Mouse (Mus musculus): ENCODE results near the gene Igfbp4. TPM values are rescaled to one million over a fixed set of nuclear protein-coding genes. Genes with fewer than 3 reads are reported as not detected.
A peak's percentile ranks its signal among the peaks of the same experiment; 100 is the strongest.

The Igfbp4 gene
- polyA plus RNA-seq, 1 experiment from 2014 or later, result 168 TPM

- Histone ChIP-seq H3K36me3 (peaks cover 13% of the 10 kb centered on the region; the same call in 1 of the 2 replicates), H3K27me3 (peaks cover 60% of the 10 kb centered on the region), H3K27ac (peak overlapping the region; percentile 78), H3K9me3 (replicated peaks) (no peaks in the 10 kb centered on the region), H3K4me3 (replicated peaks) (peak overlapping the region; percentile 65), H3K4me1 (replicated peaks) (peaks cover 62% of the 10 kb centered on the region), H3K9ac (peak overlapping the region; percentile 73), H3K4me2 (peak overlapping the region; percentile 63)
- DNase-seq (no peak), ATAC-seq (ENCODE audit: low read depth) (no peak)
- WGBS (ENCODE audit: insufficient replicate concordance), result 3% methylated on average over 12 of the region's 12 CpGs
These were observed 1.9 kb downstream of the Igfbp4 start for GRCm38 (mm10) chr11:99042834-99043431.

- peaks cover 18% of the 10 kb centered on the region for H3K36me3 ChIP-seq
- peaks cover 55% of the 10 kb centered on the region for H3K27me3 ChIP-seq
- peak overlapping the region; percentile 51; the same call in 1 of the 2 replicates for H3K27ac ChIP-seq
- 57% methylated on average over 6 of the region's 6 CpGs for WGBS (ENCODE audit: insufficient replicate concordance)
- H3K4me1 ChIP-seq (replicated peaks), result peaks cover 62% of the 10 kb centered on the region
- no peaks in the 10 kb centered on the region for H3K9me3 ChIP-seq (replicated peaks)
- H3K4me3 ChIP-seq (replicated peaks), result peak overlapping the region; percentile 21; the same call in 1 of the 2 replicates
- H3K9ac ChIP-seq, result no peak overlapping the region
- H3K4me2 ChIP-seq, result peak overlapping the region; percentile 45
- no peak for DNase-seq
- no peak for ATAC-seq (ENCODE audit: low read depth)
These were observed 2.6 kb downstream of the Igfbp4 start for GRCm38 (mm10) chr11:99043632-99044031.

DNA sequence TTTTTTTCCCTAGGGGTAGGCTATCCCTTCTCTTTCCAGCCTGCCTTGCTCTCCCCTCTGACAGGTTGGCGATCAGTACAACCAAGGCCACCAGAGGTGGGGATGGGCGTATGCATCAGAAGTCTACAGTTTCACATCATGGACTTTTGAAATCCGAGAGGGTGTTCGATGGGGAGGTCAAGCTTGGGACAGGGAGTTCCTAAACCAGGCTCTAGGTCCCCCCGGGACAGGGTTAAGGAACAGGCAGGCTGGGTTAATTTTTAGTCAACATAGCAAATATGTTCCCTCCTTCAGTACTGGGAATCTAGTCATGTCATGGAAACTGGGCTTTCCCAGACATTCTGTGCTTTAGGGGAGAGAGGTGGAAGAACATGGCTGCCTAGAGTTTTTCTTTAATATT is 3.3 kb downstream of the Igfbp4 start:
- Histone ChIP-seq H3K36me3 (peaks cover 25% of the 10 kb centered on the region), H3K9me3 (replicated peaks) (no peaks in the 10 kb centered on the region), H3K27ac (peak overlapping the region; percentile 78), H3K4me2 (peak overlapping the region; percentile 45), H3K27me3 (peaks cover 48% of the 10 kb centered on the region), H3K4me1 (replicated peaks) (peaks cover 62% of the 10 kb centered on the region), H3K4me3 (replicated peaks) (peak overlapping the region; percentile 21; the same call in 1 of the 2 replicates), H3K9ac (no peak overlapping the region)
- WGBS (ENCODE audit: insufficient replicate concordance), result 64% methylated on average over 5 of the region's 5 CpGs
- DNase-seq (no peak), ATAC-seq (ENCODE audit: low read depth) (peak; percentile 52)

DNA sequence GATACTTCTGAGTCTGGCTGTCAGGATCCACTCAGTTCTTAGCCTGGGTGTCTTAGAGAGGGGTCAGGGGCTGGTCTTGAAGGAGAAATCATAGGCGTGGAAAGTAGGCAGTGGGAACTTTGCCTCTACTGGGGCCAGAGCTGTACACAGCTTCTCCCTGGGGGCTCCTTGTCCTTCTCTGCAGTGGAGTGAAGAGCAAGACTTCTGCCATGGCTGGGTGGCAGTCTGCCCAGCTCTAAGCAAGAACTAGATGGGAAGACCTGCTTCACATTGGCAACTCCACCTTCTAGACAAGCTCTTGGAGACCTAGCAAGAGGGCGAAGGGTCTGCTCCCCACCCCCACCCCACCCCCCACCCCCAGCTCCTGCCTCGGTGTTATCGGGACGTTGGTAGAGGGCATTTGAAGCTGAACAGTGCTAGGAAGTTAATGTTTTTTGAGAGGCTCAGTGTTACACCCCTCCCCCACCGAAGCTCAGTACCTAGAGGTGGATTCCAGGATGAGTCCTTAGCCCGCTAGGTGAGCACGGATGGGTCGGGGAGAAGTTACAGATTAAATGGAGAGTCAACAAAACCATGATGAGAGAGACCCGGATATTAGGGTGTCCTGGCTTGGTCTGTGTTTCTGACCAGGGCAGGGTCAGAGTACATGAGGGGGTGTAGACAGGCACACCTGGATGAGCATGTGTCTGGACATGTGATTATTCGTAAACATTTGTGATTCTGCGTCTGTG is 4.3 kb downstream of the Igfbp4 start:
- Histone ChIP-seq H3K4me1 (replicated peaks) (peaks cover 57% of the 10 kb centered on the region), H3K27ac (peak overlapping the region; percentile 78), H3K4me3 (replicated peaks) (no peak overlapping the region), H3K9ac (no peak overlapping the region; the same call in 1 of the 2 replicates), H3K36me3 (peaks cover 33% of the 10 kb centered on the region), H3K27me3 (peaks cover 38% of the 10 kb centered on the region), H3K9me3 (replicated peaks) (no peaks in the 10 kb centered on the region), H3K4me2 (peak overlapping the region; percentile 43)
- ATAC-seq (ENCODE audit: low read depth), result peak; percentile 64
- DNase-seq, result no peak
- WGBS (ENCODE audit: insufficient replicate concordance), result 66% methylated on average over 12 of the region's 12 CpGs

DNA sequence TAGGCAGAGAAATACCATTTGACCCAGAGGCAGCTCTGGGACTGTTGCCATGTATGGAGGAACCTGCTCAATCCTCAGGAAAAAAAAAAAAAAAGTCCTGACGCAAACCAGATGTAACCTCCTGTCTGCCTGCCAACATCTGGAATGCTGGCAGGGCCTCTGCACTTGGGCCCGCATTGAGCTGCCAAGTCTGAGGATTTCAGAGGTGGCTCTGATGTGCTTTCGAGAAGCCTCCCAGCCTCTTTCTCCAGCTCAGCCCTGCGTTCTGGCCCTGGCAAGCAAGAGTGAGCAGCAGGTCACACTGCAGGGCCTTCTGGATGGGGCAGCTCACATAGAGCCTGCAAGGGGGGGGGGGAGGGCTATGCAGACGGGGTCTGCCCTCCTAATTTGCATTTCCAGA is 6.1 kb downstream of the Igfbp4 start:
- peaks cover 50% of the 10 kb centered on the region for H3K36me3 ChIP-seq

DNA sequence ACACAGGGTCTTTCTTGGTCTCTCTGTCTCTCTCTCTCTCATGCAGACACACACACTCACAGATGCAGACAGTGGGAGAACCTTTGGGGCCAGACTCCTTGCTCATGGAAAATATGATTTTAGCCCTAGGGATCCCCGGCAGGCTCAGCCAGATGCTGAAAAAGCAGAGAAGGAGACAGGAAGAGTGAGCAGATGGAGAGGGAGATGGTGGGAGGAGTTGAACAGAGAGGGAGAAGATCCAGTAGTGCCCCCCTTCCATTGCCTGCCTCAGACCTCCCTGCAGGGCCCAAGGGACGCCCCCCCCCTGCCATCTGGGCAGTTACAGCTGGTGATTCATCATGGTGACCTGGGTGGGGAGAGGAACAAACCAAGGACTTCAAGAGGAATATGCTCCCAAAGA is 6.6 kb downstream of the Igfbp4 start:
- peaks cover 15% of the 10 kb centered on the region for H3K27me3 ChIP-seq
- H3K27ac ChIP-seq, result no peak overlapping the region
- ATAC-seq (ENCODE audit: low read depth) (no peak), DNase-seq (no peak)
- no peak overlapping the region for H3K4me3 ChIP-seq (replicated peaks)
- no peak overlapping the region for H3K9ac ChIP-seq
- 42% methylated on average over 2 of the region's 2 CpGs for WGBS (ENCODE audit: insufficient replicate concordance)
- H3K4me1 ChIP-seq (replicated peaks), result peaks cover 38% of the 10 kb centered on the region
- H3K36me3 ChIP-seq, result peaks cover 54% of the 10 kb centered on the region
- H3K9me3 ChIP-seq (replicated peaks), result no peaks in the 10 kb centered on the region
- no peak overlapping the region for H3K4me2 ChIP-seq

More for the DNA sequence above, 6.1 kb downstream of the Igfbp4 start:
- Histone ChIP-seq H3K4me1 (replicated peaks) (peaks cover 43% of the 10 kb centered on the region), H3K4me2 (no peak overlapping the region), H3K9ac (no peak overlapping the region), H3K27me3 (peaks cover 20% of the 10 kb centered on the region), H3K9me3 (replicated peaks) (no peaks in the 10 kb centered on the region), H3K4me3 (replicated peaks) (no peak overlapping the region), H3K27ac (no peak overlapping the region; the same call in 1 of the 2 replicates)
- DNase-seq (no peak), ATAC-seq (ENCODE audit: low read depth) (no peak)
- WGBS (ENCODE audit: insufficient replicate concordance), result 68% methylated on average over 5 of the region's 5 CpGs

DNA sequence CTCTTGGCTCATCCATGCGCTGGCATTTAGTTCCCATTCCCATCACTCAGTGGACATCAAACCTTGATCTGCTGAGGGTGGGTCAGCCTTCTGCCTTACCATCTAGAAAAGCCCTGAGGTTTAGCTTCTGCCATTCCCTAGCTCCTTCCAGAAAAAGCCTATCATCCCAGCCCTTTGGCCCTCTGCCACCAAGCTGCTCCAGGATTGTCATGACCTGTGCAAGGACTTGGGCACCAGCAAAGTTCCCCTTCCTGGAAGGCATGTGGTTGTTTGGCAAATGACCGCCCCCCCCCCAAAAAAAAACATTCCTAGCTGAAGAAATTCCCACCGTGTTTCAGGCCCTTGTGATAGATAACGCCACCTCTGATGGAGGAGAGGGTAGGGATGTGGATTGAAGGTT is 14.1 kb downstream of the Igfbp4 start:
- no peak overlapping the region for H3K9ac ChIP-seq
- no peaks in the 10 kb centered on the region for H3K9me3 ChIP-seq (replicated peaks)
- 0 out of 2 replicates have a peak, but pooled peaks cover 6% of the 10 kb centered on the region for H3K4me1 ChIP-seq (replicated peaks)
- no peak overlapping the region for H3K4me2 ChIP-seq
- no peak overlapping the region for H3K4me3 ChIP-seq (replicated peaks)
- ATAC-seq (ENCODE audit: low read depth) (no peak), DNase-seq (no peak)
- H3K36me3 ChIP-seq, result peaks cover 22% of the 10 kb centered on the region
- H3K27me3 ChIP-seq, result no peaks in the 10 kb centered on the region
- 40% methylated on average over 4 of the region's 4 CpGs for WGBS (ENCODE audit: insufficient replicate concordance)
- H3K27ac ChIP-seq, result no peak overlapping the region

- Histone ChIP-seq H3K4me1 (replicated peaks) (0 out of 2 replicates have a peak, but pooled peaks cover 6% of the 10 kb centered on the region), H3K9me3 (replicated peaks) (no peaks in the 10 kb centered on the region), H3K36me3 (peaks cover 17% of the 10 kb centered on the region), H3K27ac (no peak overlapping the region; the same call in 1 of the 2 replicates), H3K9ac (no peak overlapping the region), H3K27me3 (no peaks in the 10 kb centered on the region), H3K4me2 (no peak overlapping the region), H3K4me3 (replicated peaks) (no peak overlapping the region)
- ATAC-seq (ENCODE audit: low read depth) (no peak), DNase-seq (no peak)
- 34% methylated on average over 8 of the region's 8 CpGs for WGBS (ENCODE audit: insufficient replicate concordance)
These were observed 14.8 kb downstream of the Igfbp4 start for GRCm38 (mm10) chr11:99055571-99056452.

DNA sequence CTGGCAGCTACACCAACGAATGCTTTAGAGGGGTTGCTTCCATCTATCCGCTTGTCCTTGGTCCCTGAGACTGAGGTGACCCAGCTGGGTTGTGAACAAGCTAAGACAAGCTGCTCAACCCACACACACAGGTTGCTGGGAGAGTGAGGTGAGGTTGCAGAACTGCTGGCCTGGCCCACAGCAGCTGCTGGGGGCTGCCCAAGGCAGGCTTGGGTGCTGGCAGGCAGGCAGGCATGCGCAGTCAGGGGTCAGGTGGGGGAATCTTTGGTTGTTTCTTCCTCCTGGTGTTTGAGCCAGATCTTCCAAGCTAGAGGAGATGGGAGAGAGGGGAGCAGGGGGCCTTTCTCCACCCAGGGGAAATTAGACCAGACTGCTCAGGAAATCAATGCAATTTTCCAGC is 19.4 kb downstream of the Igfbp4 start:
- DNase-seq, result no peak
- 67% methylated on average over 3 of the region's 3 CpGs for WGBS (ENCODE audit: insufficient replicate concordance)
- no peak overlapping the region for H3K4me2 ChIP-seq
- no peaks in the 10 kb centered on the region for H3K27me3 ChIP-seq
- ATAC-seq (ENCODE audit: low read depth), result no peak
- no peak overlapping the region for H3K27ac ChIP-seq
- H3K4me3 ChIP-seq (replicated peaks), result no peak overlapping the region
- H3K9ac ChIP-seq, result no peak overlapping the region
- peaks cover 13% of the 10 kb centered on the region for H3K4me1 ChIP-seq (replicated peaks)
- H3K9me3 ChIP-seq (replicated peaks), result no peaks in the 10 kb centered on the region
- no peaks in the 10 kb centered on the region for H3K36me3 ChIP-seq

GRCm38 (mm10) chr11:99062661-99063060 is 21.6 kb downstream of the Igfbp4 start:
- ATAC-seq (ENCODE audit: low read depth) (no peak), DNase-seq (no peak)
- Histone ChIP-seq H3K36me3 (no peaks in the 10 kb centered on the region), H3K4me3 (replicated peaks) (no peak overlapping the region), H3K27ac (no peak overlapping the region), H3K4me2 (no peak overlapping the region), H3K9me3 (replicated peaks) (no peaks in the 10 kb centered on the region), H3K9ac (no peak overlapping the region), H3K4me1 (replicated peaks) (peaks cover 18% of the 10 kb centered on the region), H3K27me3 (no peaks in the 10 kb centered on the region)
- WGBS (ENCODE audit: insufficient replicate concordance), result 67% methylated on average over 7 of the region's 7 CpGs

Data from liver, embryonic 13.5 days (tissue).